Mouse (Mus musculus): ENCODE measurements at regions not wholly inside any gene's neighbourhood (a gene's known extent, or its start where the extent isn't known, plus 50 kb on each side); places are given as distances from the start of the nearest gene placed in this dataset.

DNA sequence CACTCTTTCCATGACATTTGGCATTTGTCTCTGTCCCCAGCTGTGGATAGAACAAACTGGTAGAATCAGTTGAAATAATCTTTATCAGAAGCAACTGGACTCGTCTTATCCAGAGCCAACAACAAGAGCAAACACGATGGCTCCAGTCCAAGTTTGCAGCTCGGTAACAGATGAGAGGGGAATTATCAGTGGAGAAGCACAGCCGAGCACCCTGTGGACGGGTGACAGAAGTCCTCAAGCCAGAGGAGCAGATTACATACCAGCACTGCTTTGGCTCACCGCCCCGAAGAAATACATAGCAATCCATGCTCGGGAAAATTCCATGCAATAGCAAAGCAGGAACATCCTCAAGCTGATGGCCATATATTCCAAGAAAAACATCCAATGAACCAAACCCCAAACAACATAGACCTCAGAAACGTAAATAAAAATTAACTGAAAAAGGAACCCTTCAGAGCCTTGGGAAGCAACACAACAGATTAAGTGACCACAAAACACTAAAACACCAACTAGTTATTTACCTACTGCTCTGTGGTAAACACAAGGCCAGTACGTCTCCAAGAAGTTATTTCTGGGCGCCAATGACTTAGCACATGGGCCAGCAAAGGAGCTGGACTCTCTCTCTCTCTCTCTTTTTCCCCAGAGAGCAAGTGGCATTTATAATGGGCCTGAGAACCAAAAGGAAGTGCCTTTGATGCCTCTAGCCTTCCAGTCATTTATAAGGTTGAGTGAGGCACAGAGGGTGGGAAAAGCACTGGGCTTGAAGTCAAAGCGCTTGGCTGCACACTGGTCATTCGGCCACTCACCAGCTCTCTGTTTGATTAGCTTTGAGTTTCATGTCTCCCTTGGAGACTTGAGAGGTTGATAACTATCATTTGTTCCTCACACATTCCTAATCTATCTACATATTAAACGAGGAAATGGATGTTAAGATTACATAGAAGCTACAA lies 163.0 kb upstream of the Gm12728 start:
- ATAC-seq (replicated peaks; ENCODE audit: poor library complexity, severe bottlenecking), result no peak

DNA sequence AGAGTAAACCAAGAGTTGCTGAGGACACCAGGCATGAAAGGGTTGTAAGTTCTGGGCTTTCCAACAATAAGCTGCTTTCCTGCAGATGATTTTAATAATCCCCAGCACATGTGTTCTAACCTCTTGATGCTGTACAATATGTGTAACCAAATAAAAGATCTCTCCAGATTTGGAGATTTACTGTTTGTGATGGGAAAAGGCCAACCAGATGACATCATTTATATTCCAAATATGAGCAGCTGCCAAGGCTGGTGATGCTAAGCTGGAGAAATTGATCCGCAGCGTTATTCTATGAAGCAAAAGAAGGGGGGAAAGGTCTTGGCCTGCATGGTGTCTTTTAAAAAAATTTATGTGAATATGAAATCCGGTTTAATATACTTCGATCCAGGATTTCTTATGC lies 160.1 kb upstream of the Gm12728 start:
- no peak for ATAC-seq (replicated peaks; ENCODE audit: poor library complexity, severe bottlenecking)

DNA sequence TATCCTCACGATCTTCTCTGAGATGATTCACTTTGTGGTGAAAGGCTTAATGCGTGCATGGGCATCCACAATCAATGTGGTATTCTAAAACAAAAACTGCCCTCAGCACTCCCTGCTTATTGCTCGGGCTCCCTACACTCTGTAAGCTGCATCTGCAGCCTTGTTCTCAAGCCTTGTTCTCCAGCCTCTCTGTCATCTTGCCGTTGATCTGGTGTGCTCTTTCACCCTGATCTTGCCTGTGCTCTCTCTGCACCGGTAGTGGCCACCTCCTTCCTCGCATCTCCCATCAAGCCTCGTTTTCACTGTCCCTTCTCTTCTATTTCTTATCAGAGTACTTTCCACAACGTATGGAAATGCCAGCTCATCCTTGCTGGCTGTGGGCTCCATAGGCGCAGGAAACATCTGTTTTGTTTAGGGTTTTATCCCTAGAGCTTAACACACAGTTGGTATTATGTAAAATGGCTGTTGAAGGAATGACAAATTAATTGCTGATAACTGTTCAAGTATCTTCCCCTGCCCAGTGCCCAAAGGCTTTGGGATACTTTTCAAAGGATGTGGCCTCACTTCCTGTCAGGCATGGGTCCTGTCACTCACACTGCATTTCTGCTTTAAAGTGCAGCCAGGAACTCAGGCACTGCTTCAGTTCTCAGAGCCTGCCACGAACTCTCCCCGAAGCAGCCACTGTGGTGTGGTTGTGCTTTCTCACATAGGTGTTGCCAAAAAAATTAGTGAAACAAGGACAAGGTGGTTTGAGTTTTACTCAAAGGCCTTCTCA lies 158.9 kb upstream of the Gm12728 start:
- peak; percentile 9; the same call in 1 of the 2 replicates for ATAC-seq (replicated peaks; ENCODE audit: poor library complexity, severe bottlenecking)

DNA sequence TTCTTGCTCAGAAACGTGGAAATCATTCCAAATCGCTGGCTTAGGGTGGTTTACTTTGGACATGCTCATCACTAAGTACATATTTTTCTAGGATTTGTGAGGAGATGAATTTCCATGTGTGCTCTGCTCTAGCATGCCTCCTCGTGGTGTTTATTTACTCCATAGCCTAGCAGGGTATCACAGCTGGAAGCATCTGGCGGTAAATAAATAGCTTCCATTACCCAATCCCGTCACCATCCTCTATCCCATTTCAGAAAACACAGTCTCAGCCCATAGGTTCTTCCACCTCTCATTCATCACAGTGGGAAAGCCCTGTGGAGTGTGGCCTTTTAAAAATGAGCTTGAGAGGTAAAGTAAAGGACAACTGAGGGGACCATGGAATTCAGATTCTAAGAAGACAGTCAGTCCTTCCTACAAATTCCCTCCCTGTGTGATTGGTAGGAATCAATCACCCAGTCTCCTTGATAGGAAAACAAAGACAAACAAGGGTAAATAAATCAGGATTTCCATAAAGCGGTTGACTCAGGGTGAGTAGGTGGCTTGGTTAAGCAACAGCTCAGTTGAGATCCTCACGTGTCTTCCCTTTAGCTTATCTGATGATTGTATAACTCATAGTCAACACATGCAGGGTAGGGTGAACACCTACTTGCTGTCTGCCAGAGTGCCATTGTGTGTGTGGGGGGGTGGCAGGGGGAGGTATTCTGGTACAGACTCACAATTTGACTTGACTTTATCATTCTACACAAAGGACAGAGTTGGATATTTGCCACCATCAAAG lies 156.9 kb upstream of the Gm12728 start:
- ATAC-seq (replicated peaks; ENCODE audit: poor library complexity, severe bottlenecking), result no peak

DNA sequence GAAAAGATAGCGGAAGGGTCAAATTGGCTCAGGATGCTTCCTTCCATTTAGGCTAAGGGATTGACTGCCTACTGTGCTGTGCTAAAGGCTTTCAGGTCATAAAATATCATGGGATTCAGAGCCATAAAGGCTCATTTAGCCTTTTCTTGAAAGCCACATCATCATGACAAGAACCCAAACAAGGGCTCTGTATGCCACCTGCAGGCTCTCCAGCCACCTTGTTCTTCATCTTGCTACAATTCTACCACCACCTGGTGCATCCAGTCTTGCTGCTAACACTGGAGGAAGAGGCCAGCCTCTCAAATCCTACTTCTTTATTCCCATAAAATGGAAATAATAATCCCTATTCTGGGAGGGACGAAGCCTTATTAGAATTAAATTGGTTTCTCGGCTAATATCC lies 155.9 kb upstream of the Gm12728 start:
- ATAC-seq (replicated peaks; ENCODE audit: poor library complexity, severe bottlenecking), result no peak

DNA sequence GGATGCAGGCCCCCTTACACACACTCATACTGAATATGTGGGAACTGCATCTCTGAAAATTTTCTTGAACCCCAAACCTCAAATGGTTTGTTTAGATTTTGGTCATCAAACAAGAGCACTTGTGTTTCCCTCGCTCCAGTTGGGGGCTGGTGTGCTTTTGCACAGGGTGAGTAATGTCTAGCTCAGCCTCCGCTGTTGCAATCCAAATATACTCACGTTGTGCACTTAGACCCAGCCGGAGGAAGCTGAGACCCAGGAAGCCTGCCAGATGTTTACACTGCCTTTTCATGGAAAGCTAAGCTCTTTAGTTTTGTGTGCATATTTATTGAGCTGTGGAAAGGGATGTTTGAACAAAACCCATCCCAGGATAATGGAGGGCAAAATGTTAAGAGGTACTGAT lies 148.9 kb upstream of the Gm12728 start:
- no peak for ATAC-seq (replicated peaks; ENCODE audit: poor library complexity, severe bottlenecking)

DNA sequence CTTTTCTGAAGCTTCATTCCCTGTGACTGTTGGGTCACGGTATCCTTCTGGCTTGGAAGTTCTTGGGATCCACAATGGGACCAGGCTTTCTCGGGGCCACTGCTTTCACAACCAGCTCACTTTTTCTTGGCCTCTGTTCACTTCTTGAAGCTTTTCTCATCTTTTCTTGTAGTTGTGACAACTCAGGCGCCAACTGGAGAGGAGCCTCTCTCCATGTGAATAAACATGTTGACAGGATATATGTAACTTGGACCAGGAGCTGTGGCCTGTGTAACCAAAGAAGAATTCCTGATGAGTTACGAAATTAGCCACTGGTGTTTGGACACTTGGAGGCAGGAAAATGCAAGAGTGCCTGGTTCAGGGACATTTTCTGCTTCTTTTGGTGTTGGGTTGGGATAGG lies 148.1 kb upstream of the Gm12728 start:
- ATAC-seq (replicated peaks; ENCODE audit: poor library complexity, severe bottlenecking), result no peak

DNA sequence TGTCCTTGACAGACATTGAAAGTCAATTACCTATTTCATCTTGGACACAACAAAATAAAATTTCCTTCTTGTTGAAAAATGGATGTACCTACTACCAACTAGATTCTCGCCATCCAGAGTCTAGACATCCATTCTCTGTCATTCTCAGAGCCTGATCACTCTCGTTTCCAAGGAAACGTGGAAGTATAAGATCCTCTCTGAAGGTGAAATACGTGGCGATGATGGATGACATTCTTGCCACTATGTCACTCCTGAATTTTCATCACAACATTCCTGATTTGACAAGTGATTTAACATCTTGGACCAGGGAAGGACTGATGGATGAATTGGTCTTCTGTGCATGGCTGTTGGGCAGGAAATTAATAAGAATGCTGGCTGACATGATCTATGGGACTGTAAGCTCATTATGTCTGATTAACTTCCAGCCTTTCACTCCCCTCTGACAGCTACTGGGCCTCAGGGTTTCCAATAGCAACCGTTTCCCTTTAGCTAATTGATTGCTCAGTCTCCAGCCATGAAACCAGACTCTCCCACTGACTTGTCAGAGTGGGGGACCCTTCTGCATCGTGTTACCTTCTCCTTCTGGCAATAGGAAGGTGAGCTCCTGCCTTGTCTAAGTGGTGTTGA lies 140.7 kb upstream of the Gm12728 start:
- no peak for ATAC-seq (replicated peaks; ENCODE audit: poor library complexity, severe bottlenecking)

DNA sequence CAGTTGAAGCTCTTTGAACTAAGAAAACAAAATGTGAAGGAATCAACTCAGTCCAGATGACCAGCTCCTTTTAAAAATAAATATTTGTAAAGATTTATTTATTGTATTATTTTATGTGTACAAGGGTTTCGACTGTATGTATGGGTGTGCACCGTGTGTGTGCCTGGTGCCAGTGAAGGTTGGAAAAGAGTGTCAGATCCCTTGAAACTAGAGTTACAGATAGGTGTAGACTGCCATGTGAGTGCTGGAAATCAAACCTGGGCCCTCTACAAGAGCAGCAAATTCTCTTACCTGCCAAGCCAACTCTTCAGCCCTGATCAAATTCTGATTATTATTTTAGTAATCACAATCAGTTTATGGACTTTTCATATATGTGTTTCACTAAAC lies 140.2 kb upstream of the Gm12728 start:
- ATAC-seq (replicated peaks; ENCODE audit: poor library complexity, severe bottlenecking), result no peak

DNA sequence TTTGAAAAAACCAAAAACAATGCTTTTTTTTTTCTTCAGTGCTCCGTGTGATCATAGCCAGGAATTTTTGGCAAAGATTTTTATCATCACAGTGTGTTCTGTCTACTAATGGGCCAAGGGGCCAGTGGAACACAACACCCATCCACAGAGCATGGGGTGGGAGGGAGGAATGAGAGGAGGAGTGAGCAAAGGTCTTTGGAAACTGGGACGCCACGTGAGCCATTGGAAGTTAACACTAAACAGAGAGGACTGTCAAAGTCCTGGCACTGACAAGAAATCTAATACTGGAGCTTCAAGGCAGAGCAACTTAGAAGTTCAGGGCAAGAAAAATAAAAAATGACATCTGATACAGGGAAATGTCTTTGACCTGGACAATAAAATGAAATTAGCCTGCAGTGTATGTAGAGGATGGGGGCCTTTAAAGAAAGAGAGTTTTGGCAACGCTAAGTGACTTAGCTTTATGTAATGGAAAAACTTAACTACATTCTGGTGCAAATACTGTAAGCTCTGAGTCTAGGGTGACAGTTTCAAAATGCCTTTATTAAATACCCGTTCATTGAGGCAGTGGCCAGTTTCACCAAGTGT lies 133.5 kb upstream of the Gm12728 start:
- no peak for ATAC-seq (replicated peaks; ENCODE audit: poor library complexity, severe bottlenecking)

DNA sequence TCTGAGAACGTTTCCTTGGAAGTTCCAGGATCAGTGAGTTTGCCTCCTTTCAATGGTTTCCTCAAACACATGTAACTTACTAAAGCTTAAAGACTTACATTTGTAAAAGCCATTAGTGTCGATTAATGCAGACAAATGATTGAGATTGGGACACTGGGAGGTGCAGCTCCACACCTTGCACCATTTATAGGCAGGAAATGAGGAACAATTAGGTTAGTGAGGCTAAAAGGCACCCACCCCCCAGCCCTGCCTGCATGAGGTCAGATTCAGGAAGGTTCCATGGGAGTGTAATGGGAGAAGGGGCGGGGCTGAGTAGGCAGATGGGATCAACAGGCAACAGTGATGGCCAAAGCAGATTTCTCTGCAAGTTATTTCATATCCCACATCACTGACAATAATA lies 131.1 kb upstream of the Gm12728 start:
- no peak for ATAC-seq (replicated peaks; ENCODE audit: poor library complexity, severe bottlenecking)

DNA sequence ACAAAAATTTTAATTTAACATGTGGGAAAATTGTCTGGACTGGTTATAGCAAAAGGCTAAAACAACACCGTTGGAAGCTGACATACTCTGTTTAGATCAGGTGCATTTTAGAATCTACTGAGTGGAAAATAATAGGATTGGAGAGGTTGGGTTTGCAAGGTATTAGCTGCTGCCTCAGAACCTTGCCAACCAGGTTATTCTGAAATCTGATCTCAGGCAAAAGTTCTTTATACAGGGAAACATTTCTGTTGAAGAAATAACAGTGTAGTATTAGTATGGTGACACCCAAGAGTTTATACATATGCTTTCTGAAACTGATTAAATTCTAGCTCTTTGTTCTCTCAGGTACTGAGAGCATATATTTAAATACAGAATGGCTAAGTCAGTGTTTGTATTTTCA lies 113.0 kb upstream of the Gm12728 start:
- no peak for ATAC-seq (replicated peaks; ENCODE audit: poor library complexity, severe bottlenecking)

DNA sequence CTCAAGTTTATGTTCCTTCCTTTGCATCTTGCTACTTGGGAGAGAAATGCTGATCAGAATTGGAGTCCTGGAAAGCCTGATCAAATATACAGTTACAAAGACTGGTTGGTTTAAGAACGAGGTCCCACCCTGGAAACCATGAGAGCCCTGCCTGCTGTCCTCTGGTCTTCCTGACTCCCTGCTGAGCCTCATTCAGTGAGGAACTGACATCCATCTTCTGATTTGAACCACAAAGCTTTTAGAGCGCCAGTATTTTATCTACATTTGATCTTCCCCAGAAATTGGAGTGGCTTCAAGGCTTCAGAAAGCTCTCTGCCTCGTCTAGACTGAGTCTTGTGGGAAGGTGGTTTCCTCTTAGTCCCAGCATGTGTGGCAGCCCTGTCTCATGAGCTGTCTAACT lies 99.0 kb upstream of the Gm12728 start:
- no peak for ATAC-seq (replicated peaks; ENCODE audit: poor library complexity, severe bottlenecking)

DNA sequence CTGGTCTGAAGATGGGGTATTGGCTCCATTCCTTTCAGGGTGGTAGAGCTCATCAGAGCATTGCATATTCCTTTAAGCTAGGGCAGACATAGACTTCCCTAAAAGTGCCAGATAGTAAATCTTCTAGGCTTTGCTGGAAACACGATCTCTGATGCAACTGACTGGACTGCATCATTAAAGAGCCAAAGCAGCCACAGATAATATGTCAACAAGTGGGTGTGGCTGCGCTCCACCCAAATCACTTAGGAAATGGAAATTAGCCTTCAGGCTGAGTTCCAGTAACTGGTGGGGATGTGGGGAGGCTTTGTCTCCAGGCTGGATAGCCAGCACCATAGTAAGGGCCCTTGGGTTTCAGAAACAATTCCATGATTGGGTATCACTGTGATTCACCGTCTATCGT lies 97.3 kb upstream of the Gm12728 start:
- no peak for ATAC-seq (replicated peaks; ENCODE audit: poor library complexity, severe bottlenecking)

DNA sequence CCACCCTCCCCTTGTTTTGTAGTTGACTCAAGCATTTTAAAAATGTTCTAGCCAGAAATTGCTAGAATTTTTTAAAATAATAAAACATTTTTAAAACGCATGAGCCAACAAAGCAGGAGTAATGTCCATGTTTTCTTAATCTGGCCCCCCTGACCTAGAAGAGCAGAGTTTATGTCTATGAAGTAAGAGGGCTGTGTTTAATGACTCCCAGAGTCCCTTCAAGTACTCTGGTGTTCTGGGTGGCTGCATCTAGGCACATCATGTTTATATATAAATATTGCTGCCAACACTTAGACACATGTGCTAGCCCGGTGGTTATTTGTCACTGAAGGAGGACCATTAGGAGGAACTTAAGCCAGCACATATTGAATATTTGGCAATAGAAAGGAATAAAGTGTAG lies 93.8 kb upstream of the Gm12728 start:
- ATAC-seq (replicated peaks; ENCODE audit: poor library complexity, severe bottlenecking), result no peak

DNA sequence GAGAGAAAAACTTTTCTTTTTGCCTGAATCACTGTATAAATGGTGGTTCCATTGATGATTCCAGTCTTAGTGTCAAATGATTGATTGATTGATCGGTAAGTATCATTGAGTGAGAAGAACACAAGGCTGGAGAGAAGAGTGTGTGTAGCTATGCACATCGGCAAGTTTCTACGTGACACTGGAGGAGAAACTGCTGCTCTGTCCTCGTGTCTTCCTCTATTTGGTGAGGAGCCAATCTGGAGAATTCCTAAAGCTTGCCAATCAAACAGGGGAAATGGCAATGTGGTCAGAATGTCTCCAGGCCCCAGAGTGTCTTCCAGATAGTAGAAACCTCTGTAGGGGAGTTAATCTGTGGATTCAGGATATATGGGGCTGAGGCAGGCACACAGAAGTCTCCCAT lies 92.5 kb upstream of the Gm12728 start:
- ATAC-seq (replicated peaks; ENCODE audit: poor library complexity, severe bottlenecking), result no peak

DNA sequence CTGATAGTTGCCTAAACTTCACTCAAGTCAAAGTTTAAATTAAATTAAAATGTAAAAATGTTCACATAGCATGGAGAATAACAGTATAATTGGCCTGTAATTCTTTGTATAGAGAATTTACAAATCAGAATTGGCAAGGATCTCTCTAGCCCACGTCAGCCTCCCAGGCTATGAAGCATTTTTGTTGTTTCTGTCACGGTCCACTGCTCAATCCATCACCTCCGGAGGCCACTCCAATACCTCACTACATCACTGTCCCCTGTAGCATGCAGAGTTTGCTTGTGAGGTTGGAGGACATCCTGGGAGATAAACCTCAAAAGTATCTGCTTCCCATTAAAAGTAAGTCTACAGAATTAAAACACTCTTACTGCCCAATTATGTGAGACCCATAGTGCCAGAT lies 87.6 kb upstream of the Gm12728 start:
- no peak for ATAC-seq (replicated peaks; ENCODE audit: poor library complexity, severe bottlenecking)

DNA sequence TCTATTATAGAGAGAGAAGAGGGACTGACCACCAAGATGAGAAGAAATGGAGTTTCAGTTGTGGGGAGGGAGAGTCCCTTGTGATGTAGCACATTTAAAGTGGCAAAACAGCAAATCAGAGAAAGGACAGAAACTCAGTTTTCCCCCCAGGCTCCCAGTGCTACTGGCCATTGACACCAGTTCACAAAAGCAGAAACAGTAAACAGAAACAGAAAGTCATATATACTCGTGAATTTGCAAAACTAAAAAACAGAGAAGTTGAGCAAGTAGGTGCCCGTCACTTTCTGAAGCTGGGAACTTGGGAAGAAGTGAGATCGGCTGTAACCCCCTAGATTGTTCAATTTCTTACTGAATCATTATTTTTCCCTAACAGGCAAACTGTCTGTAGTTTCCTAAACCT lies 86.3 kb upstream of the Gm12728 start:
- peak; percentile 78 for ATAC-seq (replicated peaks; ENCODE audit: poor library complexity, severe bottlenecking)

DNA sequence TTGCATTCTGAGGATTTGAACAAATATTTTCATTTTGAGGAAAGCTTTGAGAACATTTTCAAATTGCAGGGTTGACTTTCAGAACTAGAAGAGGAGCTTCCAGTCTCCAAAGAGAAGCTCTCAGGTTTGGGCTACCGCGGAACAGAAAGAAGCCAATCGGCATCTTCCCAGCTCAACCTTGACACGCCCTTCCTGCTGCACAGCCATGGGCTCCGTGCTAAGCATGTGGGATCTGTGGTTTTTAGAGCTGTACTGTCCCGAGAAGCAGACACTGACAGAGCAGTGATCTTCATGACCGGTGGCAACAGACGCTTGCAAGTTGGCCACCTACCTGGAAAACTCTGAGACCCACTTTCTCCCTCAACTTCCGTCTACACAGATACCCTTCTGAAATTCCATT lies 85.4 kb upstream of the Gm12728 start:
- ATAC-seq (replicated peaks; ENCODE audit: poor library complexity, severe bottlenecking), result peak; percentile 63

DNA sequence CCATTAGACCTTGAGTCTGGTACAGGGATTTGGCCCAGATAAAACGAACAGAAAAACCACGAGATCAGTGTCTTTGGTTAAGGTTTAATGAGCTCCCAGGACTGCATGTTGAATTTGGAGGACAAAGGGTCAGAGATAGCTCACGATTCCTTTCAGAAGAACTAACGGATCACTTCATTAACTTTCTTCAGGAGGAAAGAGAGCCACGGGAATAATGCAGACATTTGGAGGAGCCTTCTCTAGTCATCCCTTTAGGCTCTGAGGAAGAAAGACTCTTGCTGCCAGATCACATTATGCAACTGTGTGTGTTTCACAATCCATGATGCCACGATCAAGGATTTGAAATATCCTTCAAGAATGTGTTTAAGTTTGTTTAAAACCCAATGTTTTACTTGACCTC lies 83.7 kb upstream of the Gm12728 start:
- peak; percentile 47 for ATAC-seq (replicated peaks; ENCODE audit: poor library complexity, severe bottlenecking)

Measured in granulocyte monocyte progenitor cell, adult 5-6 weeks (primary cell).